Mouse (Mus musculus): ENCODE data around the gene Higd1a.
A peak's percentile ranks its signal among the peaks of the same experiment; 100 is the strongest.

- peak; percentile 62 for TF ChIP-seq CTCF (IDR thresholded peaks at IDR 0.05; ENCODE audit: low read depth, low read length)
- TF ChIP-seq POLR2A (IDR thresholded peaks at IDR 0.05; ENCODE audit: borderline replicate concordance, low read depth, low read length): no peak
Measured at GRCm38 (mm10) chr9:121880840-121881239, 22.7 kb upstream of the Higd1a start.

Data from bone marrow macrophage, adult 2 months (primary cell).